Mouse (Mus musculus) forebrain, embryonic 16.5 days (tissue): ENCODE measurements around the gene Relch. TPM values are rescaled to one million over a fixed set of nuclear protein-coding genes. Genes with fewer than 3 reads are reported as not detected.
"Not testable (repeated sequence)": the region's sequence is repeated elsewhere in the genome, so short reads cannot be mapped to it uniquely, and the experiment has no call there.

Experiments used
- ATAC-seq: fragments of 200-750 bp; cut with Nextera tagmentation; 2 replicates; pipeline ENCODE4 v1.8.0; 2017; ENCODE audit warnings: mild to moderate bottlenecking, moderate library complexity
- H3K27ac ChIP-seq: fragments of 300-500 bp; sonication (generic); 2 replicates; pipeline ENCODE4 v1.5.1; 2014; ENCODE audit warnings: low read length, control low read depth
- H3K27me3 ChIP-seq: fragments of 300-500 bp; sonication (generic); replicated peaks from 2 replicates; pipeline ENCODE4 v1.6.1; 2014; ENCODE audit warnings: low read length; ENCODE audit not compliant: control insufficient read depth, insufficient read depth
- H3K36me3 ChIP-seq: fragments of 300-500 bp; sonication (generic); 2 replicates; pipeline ENCODE4 v1.6.1; 2014; ENCODE audit not compliant: control insufficient read depth, insufficient read depth
- H3K4me1 ChIP-seq: fragments of 300-500 bp; sonication (generic); replicated peaks from 2 replicates; pipeline ENCODE4 v1.6.1; 2014; ENCODE audit warnings: low read length; ENCODE audit not compliant: control insufficient read depth, insufficient read depth
- H3K4me2 ChIP-seq: fragments of 300-500 bp; sonication (generic); 2 replicates; pipeline ENCODE4 v1.6.1; 2014; ENCODE audit warnings: mild to moderate bottlenecking, low read length, control low read depth
- H3K4me3 ChIP-seq: fragments of 300-500 bp; sonication (generic); replicated peaks from 2 replicates; pipeline ENCODE4 v1.5.1; 2014; ENCODE audit warnings: mild to moderate bottlenecking, low read length, control low read depth
- H3K9ac ChIP-seq: fragments of 300-500 bp; sonication (generic); replicated peaks from 2 replicates; pipeline ENCODE4 v1.6.1; 2014; ENCODE audit warnings: low read depth, low read length, control low read depth
- H3K9me3 ChIP-seq: fragments of 300-500 bp; sonication (generic); 2 replicates; pipeline ENCODE4 v1.6.1; 2016; ENCODE audit warnings: low read length; ENCODE audit not compliant: control insufficient read depth
- WGBS: fragments of 180-500 bp; shearing (Covaris S2); extraction: QIAGEN DNeasy Blood & Tissue Kit; methylation state at CpG from one replicate; pipeline ENCODE4 v1.1.7; 2014; 5-methylcytosine and 5-hydroxymethylcytosine counted together
- polyA plus RNA-seq: library from polyadenylated mRNA; unstranded; fragments of >200 nt; fragmentation: Nextera tagmentation; extraction: Ambion mirVana; gene quantifications from 2 replicates; pipeline ENCODE4 v1.2.1, GENCODE M21; 2015

Relch gene
- polyA plus RNA-seq, 1 experiment from 2014 or later: 46.9 TPM

DNA sequence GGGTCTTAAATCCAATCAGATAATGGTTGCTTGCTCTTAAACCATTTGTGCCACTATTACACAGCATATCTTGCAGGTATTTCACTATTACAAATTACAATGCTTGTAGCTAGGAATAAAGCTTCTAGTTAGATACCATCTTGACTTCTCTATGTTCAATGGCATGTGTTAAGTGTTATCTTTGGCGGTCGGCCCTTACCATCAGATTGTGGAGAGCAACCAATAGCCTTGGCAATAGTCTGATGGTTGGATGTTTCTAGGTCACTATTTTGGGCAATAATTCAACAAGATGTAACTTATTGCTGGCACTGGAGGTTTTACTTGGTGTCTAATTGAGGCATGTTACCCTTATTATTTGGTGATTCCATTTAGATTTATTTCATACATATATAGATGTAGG lies 11.1 kb downstream of the Relch start:
- Histone ChIP-seq H3K9ac (no peak overlapping the region), H3K27me3 (no peaks in the 10 kb centered on the region), H3K4me3 (no peak overlapping the region), H3K36me3 (no peaks in the 10 kb centered on the region), H3K4me1 (no peaks in the 10 kb centered on the region), H3K27ac (no peak overlapping the region), H3K9me3 (no peaks in the 10 kb centered on the region), H3K4me2 (no peak overlapping the region)
- ATAC-seq: no peak
- WGBS: 98% methylated on average over 2 of the region's 2 CpGs

DNA sequence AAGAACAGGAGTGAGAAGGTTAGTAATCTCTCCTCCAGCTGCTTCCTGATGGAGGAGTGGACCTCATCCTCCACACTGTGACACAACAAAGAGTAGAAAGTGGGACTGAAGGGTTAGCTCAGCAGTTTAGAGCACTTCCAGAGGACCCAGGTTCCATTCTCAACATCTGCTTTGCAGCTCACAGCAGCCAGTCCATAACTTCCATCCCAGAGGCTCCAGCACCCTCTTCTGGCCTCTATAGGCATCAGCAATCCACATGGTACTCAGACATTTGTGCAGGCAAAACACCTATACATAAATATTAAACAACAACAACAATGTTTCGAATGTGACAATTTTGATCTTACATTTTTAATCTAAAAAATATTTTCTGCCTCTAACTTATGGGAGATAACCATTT lies 16.9 kb downstream of the Relch start:
- Histone ChIP-seq H3K9ac (no peak overlapping the region), H3K27me3 (no peaks in the 10 kb centered on the region), H3K4me1 (no peaks in the 10 kb centered on the region), H3K36me3 (no peaks in the 10 kb centered on the region), H3K27ac (no peak overlapping the region), H3K4me2 (no peak overlapping the region), H3K9me3 (no peaks in the 10 kb centered on the region), H3K4me3 (no peak overlapping the region)
- ATAC-seq: no peak; the same call in 1 of the 2 replicates
- WGBS: 85% methylated on average over 1 of the region's 1 CpGs

DNA sequence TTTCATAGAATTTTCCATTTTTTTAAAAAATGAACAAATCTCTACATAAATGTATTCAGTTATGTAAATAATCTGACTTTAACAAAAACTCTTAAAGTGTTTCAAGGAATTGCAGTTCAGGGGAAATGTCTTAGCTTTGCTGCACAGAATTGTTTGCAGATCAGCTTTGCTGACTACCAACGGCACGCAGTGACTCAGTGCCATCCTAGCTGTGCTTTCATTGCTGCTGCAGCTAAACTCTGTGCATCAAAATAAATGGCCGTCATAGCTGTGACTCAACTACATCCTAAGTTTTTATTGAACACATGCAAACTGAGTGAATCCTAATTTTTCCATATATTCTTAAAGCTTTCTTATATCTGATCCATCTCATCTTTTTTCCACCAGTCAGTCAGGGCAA lies 21.8 kb downstream of the Relch start:
- Histone ChIP-seq H3K27me3 (no peaks in the 10 kb centered on the region), H3K27ac (no peak overlapping the region), H3K4me1 (no peaks in the 10 kb centered on the region), H3K36me3 (no peaks in the 10 kb centered on the region), H3K4me2 (no peak overlapping the region), H3K9me3 (no peaks in the 10 kb centered on the region), H3K9ac (no peak overlapping the region), H3K4me3 (no peak overlapping the region)
- no peak for ATAC-seq
- WGBS: 84% methylated on average over 3 of the region's 3 CpGs

DNA sequence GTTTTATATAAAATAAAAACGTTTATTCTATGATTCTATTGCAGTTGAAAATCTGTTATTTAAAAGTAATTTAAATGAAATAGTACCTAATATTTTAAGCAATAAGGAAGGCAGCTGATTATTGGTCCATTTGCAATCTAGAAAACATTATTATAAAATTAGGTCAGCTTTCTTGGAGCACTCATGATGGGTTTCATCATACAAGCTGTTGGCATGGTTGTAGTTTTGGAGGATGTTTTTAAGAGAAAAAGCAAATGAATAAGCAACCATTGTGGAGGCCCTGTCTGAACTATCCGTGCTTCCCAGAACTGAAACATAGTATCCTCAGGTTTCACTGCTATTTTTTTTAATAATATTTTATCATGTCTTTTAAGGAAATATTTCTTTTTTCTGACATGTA lies 31.9 kb downstream of the Relch start:
- no peak overlapping the region for H3K4me2 ChIP-seq
- H3K9ac ChIP-seq: no peak overlapping the region
- no peaks in the 10 kb centered on the region for H3K4me1 ChIP-seq
- H3K27ac ChIP-seq: no peak overlapping the region
- H3K27me3 ChIP-seq: no peaks in the 10 kb centered on the region
- H3K36me3 ChIP-seq: peaks cover 7% of the 10 kb centered on the region
- no peak for ATAC-seq
- WGBS: 92% methylated on average over 2 of the region's 2 CpGs
- no peaks in the 10 kb centered on the region for H3K9me3 ChIP-seq
- H3K4me3 ChIP-seq: no peak overlapping the region

DNA sequence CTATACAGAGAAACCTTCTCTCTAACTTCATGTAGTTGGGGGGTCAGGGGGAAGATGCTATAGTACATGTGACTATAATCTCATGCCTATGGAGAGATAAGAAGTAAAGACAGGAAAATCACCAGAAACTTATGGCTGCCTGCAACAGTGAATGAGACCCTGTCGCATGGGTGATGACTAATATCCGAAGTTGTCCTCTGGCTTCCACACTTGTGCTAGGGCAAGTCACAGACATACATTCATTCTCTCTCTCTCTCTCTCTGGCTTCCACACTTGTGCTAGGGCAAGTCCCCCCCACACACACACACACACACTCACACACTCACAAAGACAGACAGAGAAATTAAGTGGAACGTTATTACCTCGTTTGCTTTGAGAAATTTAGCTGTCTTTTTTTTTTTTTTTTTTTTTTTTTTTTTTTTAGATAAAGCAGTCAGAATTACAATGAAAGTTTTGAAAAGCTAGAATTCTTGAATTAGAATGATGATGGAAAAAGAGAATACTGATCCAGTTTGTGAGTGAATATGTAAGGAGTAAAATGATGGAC lies 37.4 kb downstream of the Relch start:
- no peak overlapping the region for H3K27ac ChIP-seq
- no peaks in the 10 kb centered on the region for H3K9me3 ChIP-seq
- H3K27me3 ChIP-seq: no peaks in the 10 kb centered on the region
- no peak overlapping the region for H3K4me2 ChIP-seq
- peaks cover 7% of the 10 kb centered on the region for H3K36me3 ChIP-seq
- WGBS: 80% methylated on average over 4 of the region's 4 CpGs
- no peaks in the 10 kb centered on the region for H3K4me1 ChIP-seq
- H3K9ac ChIP-seq: no peak overlapping the region
- ATAC-seq: no peak
- H3K4me3 ChIP-seq: no peak overlapping the region

DNA sequence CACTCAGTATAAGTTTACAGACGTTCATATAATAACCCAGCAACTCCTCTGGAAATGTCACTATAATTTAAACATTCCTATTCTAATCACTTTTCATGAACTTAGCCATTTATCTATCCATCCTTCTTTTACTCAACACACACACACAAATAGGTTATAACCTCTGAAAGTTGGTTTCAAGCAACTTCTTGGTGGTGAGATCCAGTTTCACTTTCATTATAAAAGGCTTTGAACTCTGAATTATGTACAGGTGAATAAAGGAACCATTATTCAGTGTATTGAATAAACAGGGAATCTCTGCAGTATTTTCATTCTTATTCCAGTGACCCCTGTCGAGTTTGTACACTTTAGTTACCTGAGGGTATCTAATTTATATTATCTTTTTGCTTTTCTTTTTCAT lies 45.8 kb downstream of the Relch start:
- no peak overlapping the region for H3K9ac ChIP-seq
- no peaks in the 10 kb centered on the region for H3K9me3 ChIP-seq
- no peaks in the 10 kb centered on the region for H3K4me1 ChIP-seq
- no peak overlapping the region for H3K4me2 ChIP-seq
- no peak overlapping the region for H3K27ac ChIP-seq
- ATAC-seq: no peak
- no peak overlapping the region for H3K4me3 ChIP-seq
- peaks cover 9% of the 10 kb centered on the region; the same call in 1 of the 2 replicates for H3K36me3 ChIP-seq
- no peaks in the 10 kb centered on the region for H3K27me3 ChIP-seq
- 77% methylated on average over 2 of the region's 2 CpGs for WGBS

DNA sequence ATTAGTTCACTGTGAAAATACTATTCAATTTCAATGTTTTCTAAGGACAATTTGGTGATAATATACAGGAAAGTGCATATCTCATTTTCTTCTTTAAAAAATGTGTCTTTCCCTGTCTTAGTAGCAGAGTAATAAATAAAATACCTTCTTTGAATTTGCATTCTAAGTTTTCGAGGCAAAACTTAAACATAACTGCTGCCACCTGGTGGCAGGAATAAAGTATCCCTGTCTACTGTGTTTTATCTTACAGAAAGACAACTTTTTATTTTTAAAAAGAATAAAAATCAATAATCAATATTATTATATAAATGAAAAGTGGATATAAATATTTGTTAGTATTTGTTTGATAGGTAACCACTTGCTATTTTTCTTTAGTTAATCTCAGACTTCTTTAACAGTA lies 47.6 kb downstream of the Relch start:
- Histone ChIP-seq H3K4me3 (no peak overlapping the region), H3K4me2 (no peak overlapping the region), H3K9me3 (no peaks in the 10 kb centered on the region), H3K9ac (no peak overlapping the region), H3K27ac (no peak overlapping the region), H3K27me3 (no peaks in the 10 kb centered on the region), H3K36me3 (peaks cover 7% of the 10 kb centered on the region; the same call in 1 of the 2 replicates), H3K4me1 (no peaks in the 10 kb centered on the region)
- WGBS: 39% methylated on average over 1 of the region's 1 CpGs
- no peak for ATAC-seq

DNA sequence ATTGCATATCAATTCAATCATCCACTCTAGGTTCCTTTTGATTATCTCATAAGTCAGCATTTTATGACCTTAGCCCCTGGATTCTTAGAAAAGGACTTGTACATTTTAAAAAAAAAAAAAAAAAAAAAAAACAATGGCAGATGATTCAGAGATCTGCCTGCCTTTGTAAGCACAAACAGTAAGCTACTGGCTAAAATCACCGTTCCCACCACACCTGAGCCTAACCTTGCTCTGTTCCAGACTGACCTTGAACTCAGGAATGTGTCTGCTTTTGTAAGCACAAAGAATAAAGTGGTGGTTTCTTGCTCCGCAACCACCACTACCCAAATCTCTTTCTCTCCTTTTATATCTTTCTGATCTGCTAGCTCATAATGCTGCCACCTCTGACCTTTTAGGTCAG lies 49.2 kb downstream of the Relch start:
- WGBS: 98% methylated on average over 2 of the region's 2 CpGs
- no peak overlapping the region for H3K9ac ChIP-seq

DNA sequence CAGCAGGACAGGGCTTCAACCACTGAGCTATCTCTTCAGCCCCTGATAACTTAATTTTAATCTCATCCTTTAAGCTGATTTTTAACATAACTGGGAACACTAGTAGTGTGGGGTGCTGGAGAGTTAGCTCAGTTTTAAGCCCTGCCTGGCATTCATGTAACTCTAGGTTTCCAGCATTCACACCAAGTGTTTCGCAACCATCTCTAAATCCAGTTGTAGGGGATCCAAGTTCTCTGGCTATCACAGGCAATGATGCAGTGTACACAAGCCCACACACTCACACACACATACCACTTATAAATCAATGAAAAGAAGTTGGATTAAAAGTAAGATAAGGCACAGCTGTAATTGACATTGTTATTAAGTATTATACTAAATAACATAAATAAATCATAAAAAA lies 54.7 kb downstream of the Relch start:
- Histone ChIP-seq H3K9me3 (no peaks in the 10 kb centered on the region), H3K27ac (no peak overlapping the region), H3K4me1 (no peaks in the 10 kb centered on the region), H3K9ac (no peak overlapping the region), H3K27me3 (no peaks in the 10 kb centered on the region), H3K4me3 (no peak overlapping the region), H3K4me2 (no peak overlapping the region), H3K36me3 (peaks cover 11% of the 10 kb centered on the region; the same call in 1 of the 2 replicates)
- 94% methylated on average over 1 of the region's 1 CpGs for WGBS
- no peak for ATAC-seq

More for the DNA sequence above, 49.2 kb downstream of the Relch start:
- no peak overlapping the region for H3K4me2 ChIP-seq
- no peaks in the 10 kb centered on the region for H3K9me3 ChIP-seq
- ATAC-seq: no peak
- H3K4me1 ChIP-seq: no peaks in the 10 kb centered on the region
- no peak overlapping the region for H3K27ac ChIP-seq
- peaks cover 7% of the 10 kb centered on the region; the same call in 1 of the 2 replicates for H3K36me3 ChIP-seq
- H3K4me3 ChIP-seq: no peak overlapping the region
- H3K27me3 ChIP-seq: no peaks in the 10 kb centered on the region

DNA sequence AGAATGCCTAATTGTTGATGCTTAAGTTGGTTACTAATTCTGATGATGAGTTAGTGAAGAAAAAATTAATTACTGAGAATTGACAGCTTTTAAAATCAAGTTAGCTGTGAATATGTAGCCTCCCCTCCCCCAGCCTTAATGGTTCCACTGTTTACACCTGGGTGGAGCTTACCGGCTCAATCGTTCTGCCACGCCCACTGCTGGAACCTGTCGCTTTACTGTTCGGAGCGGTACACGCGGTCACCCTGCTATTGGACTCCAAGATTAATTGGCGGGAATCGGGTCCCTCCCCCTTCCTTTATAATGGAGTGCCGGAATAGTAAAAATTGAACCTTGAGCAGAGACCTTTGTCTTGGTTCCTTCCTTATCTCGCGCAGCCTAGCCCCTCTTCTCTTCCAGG lies 65.6 kb downstream of the Relch start:
- not testable (repeated sequence) for H3K27ac ChIP-seq, H3K4me3 ChIP-seq, ATAC-seq, H3K27me3 ChIP-seq, H3K4me2 ChIP-seq, H3K9me3 ChIP-seq, H3K4me1 ChIP-seq, H3K9ac ChIP-seq
- 96% methylated on average over 13 of the region's 13 CpGs for WGBS
- peaks cover 13% of the 10 kb centered on the region for H3K36me3 ChIP-seq
